19 mouse cellular contexts compared by ENCODE assay signal in the genomic region with DNA sequence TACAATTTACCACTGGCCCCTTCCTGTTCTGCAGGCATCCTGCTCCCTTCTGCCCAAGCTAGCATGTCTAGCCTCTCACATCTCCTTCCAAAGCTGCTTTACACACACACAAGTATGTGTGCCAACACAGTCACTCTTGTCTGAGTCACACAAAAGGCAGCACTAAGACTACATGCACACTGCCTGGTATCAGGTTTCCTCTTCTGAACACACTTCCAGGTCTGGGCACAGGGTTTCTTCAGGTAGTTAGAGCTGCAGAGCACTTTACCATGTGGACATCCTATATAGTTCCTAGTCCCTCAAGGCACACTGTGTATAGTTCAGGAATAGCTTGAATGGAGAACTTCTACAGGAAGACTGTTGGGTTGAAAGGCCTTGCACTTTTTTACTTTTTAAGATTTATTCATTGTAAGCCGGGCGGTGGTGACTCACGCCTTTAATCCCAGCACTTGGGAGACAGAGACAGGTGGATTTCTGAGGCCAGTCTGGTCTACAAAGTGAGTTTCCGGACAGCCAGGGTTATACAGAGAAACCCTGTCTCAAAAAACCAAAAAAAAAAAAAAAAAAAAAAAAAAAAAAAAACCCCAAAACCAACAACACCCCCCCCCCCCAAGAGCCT. TPM values are rescaled to one million over a fixed set of nuclear protein-coding genes. Genes with fewer than 3 reads are reported as not detected.
A peak's percentile ranks its signal among the peaks of the same experiment; 100 is the strongest.
DNase-seq lines count a peak whose midpoint lies in the region.
"Had no signal": no experiment of that assay in that cellular context is flagged by ENCODE, and none has a peak within 500 bp of the region (broad histone marks: within the 10 kb centered on the region; RNA-seq: fewer than 3 reads in every experiment).

No protein-coding gene starts in this region.

- intact Hi-C loops in left cerebral cortex, postnatal 14 days (cut with DNase I) = no loop called here

- DNase-seq in 416B (ENCODE audit: low read depth) (peak; percentile 40), NIH3T3 (ENCODE audit: low read depth) (peak; percentile 82)
- peak; percentile 51 for DNase-seq in adrenal gland, postnatal 25 days
- DNase-seq in left cerebral cortex, postnatal 14 days (ENCODE audit: low spot score in 2 of 2) = no peak
- DNase-seq in spleen, postnatal 14 days (ENCODE audit: low spot score in 2 of 2) = no peak
- DNase-seq in gastrocnemius, adult 8-10 months (ENCODE audit: low spot score in 2 of 2) = no peak
- DNase-seq: cerebellum, adult 18-20 months; cerebellum, postnatal 10 days; gastrocnemius, postnatal 25 days; heart, adult 11 months; heart, postnatal 4 days; kidney, adult 8-10 months; kidney, postnatal 4 days; layer of hippocampus, postnatal 36 days; liver; lung, adult 2 months; lung, postnatal 10 days; right cerebral cortex, adult 18-20 months; thymus, postnatal 4 days had no signal

RNA-seq across cellular contexts. Expression of a gene that starts 43.6 kb away (rescaled TPM):
- 16.3 and 18.1 TPM in 2 replicates for total RNA-seq in adrenal gland, postnatal 25 days (2021)
- 10 to 100 TPM; 61.2 to 64.4 TPM for total RNA-seq in left cerebral cortex, postnatal 14 days (2021)
- 1 to 10 TPM; 4.1 to 8.0 (median 6.0) TPM for total RNA-seq in gastrocnemius, adult 8-10 months (2022)

RNA-seq across cellular contexts. Expression of a gene that starts 50.3 kb away (rescaled TPM):
- total RNA-seq in adrenal gland, postnatal 25 days (2021) = 99.4 and 105 TPM in 2 replicates
- 10 to 100 TPM; 19.8 TPM for total RNA-seq in left cerebral cortex, postnatal 14 days (2021)
- total RNA-seq in gastrocnemius, adult 8-10 months (2022) = 10 to 100 TPM; 11.2 to 18.5 (median 15.2) TPM

RNA-seq across cellular contexts. Expression of a gene that starts 50.6 kb away (rescaled TPM):
- total RNA-seq in adrenal gland, postnatal 25 days (2021) = 14.7 and 17.7 TPM in 2 replicates
- total RNA-seq in left cerebral cortex, postnatal 14 days (2021) = 1 to 10 TPM; 3.7 to 4.7 TPM
- under 1 TPM in 1 of 4 experiments, not detected in 3; 0.46 TPM for total RNA-seq in gastrocnemius, adult 8-10 months (2022)

Comparison
In these comparisons a context has a peak if more than half of its experiments do, and no peak if none do; other contexts are left out.
1. DNase-seq: peak in 416B (single experiment), NIH3T3 (single experiment) and adrenal gland, postnatal 25 days (single experiment); none in left cerebral cortex, postnatal 14 days (0 of 2), spleen, postnatal 14 days (0 of 2) and gastrocnemius, adult 8-10 months (0 of 2).